Mouse (Mus musculus) stomach, postnatal 0 days (tissue): ENCODE data around the gene Asxl1.

Experiments
- CTCF ChIP-seq: IDR thresholded peaks from 2 replicates; pipeline ENCODE4 v1.5.1; 2016; ENCODE audit warnings: antibody characterized with exemption, low read depth, mild to moderate bottlenecking, moderate library complexity
- EP300 ChIP-seq: optimal IDR thresholded peaks from 2 replicates; pipeline ENCODE3; 2016; ENCODE audit warnings: antibody characterized with exemption

DNA sequence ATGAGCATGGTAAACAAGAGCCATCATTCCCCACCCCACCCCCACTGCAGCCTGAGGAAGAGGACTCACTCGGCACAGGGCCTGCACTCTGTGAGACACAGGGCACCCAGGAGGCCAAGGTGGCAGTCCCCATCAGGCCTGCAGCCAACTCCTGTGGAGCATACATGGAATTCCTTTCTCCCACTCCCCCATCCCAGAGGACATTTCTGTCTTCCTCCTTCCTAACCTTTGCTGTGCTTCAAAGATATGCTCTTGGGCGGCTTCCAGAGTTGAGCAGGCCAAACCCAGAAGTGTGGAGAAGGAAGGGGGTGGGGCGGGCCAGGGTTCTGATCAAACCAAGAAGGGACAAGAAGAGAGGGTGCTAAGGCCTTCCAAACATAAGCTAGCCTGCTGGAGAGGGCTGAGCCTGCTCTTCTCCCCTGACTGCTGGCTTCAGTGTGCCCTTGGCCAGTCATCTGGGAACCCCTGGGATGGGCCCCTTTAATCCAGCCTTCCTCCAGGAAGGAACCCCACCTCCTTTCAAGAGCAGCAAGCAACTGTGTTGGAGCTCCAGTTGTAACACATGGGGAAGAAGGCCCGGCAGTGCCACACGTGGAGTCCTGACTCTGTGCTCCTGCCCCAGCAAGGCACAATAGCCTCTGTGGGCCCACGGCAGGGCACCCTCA, 91.1 kb downstream of the Asxl1 start:
- TF ChIP-seq EP300, result no peak
- TF ChIP-seq CTCF, result no peak
